Mouse (Mus musculus) MEL (cell line): ENCODE measurements at regions not wholly inside any gene's neighbourhood (a gene's known extent, or its start where the extent isn't known, plus 50 kb on each side); places are given as distances from the start of the nearest gene placed in this dataset.

Source experiments
- DNase-seq: peaks from one replicate; pipeline ENCODE4 v3.0.0; 2011; ENCODE audit warnings: low read depth, low spot score
- H3K27ac ChIP-seq: 2 replicates; pipeline ENCODE4 v1.5.1; 2012; ENCODE audit warnings: low read depth, mild to moderate bottlenecking, control low read depth, low read length, moderate library complexity; ENCODE audit not compliant: control insufficient read depth
- H3K27me3 ChIP-seq, 2 experiments: fragments of 150-350 bp in 1 of 2; sonication (generic) in 1 of 2; 2 replicates each; pipeline ENCODE4 v1.6.1; 2012; ENCODE audit warnings: low read length in 2 of 2, mild to moderate bottlenecking in 2 of 2, improper control_type of control experiment in 1 of 2, moderate library complexity in 1 of 2; ENCODE audit not compliant: insufficient read depth in 2 of 2, control insufficient read depth in 1 of 2
- H3K36me3 ChIP-seq, 2 experiments: 2 replicates each; pipeline ENCODE4 v1.6.1; 2012 to 2014; ENCODE audit warnings: low read length in 2 of 2, improper control_type of control experiment in 1 of 2, inconsistent platforms in 1 of 2, mild to moderate bottlenecking in 1 of 2; ENCODE audit not compliant: insufficient read depth in 2 of 2, control insufficient read depth in 1 of 2
- H3K4me1 ChIP-seq, 2 experiments: fragments of 150-350 bp in 1 of 2; sonication (generic) in 1 of 2; 2 replicates each; pipeline ENCODE4 v1.6.1; 2012; ENCODE audit warnings: low read length in 2 of 2, improper control_type of control experiment in 1 of 2, mild to moderate bottlenecking in 1 of 2; ENCODE audit not compliant: insufficient read depth in 2 of 2, control insufficient read depth in 1 of 2
- H3K4me3 ChIP-seq, 2 experiments: fragments of 150-350 bp in 1 of 2; sonication (generic) in 1 of 2; 2 replicates each; pipeline ENCODE4 v1.5.1; 2012; ENCODE audit warnings: low read depth in 2 of 2, low read length in 2 of 2, mild to moderate bottlenecking in 2 of 2, moderate library complexity in 2 of 2, control low read depth in 1 of 2, improper control_type of control experiment in 1 of 2; ENCODE audit not compliant: control insufficient read depth in 1 of 2, insufficient read depth in 1 of 2
- H3K79me2 ChIP-seq: 2 replicates; pipeline ENCODE4 v1.6.1; 2012; ENCODE audit warnings: mild to moderate bottlenecking, low read length, moderate library complexity; ENCODE audit not compliant: control insufficient read depth, poor library complexity, insufficient read depth
- H3K9ac ChIP-seq: 2 replicates; pipeline ENCODE4 v1.6.1; 2012; ENCODE audit warnings: low read depth, mild to moderate bottlenecking, control low read depth, low read length, moderate library complexity; ENCODE audit not compliant: control insufficient read depth, poor library complexity, severe bottlenecking
- H3K9me3 ChIP-seq: fragments of 150-350 bp; sonication (generic); replicated peaks from 2 replicates; pipeline ENCODE4 v1.6.1; 2012; ENCODE audit warnings: mild to moderate bottlenecking, low read length, improper control_type of control experiment, moderate library complexity; ENCODE audit not compliant: insufficient read depth
- BHLHE40 ChIP-seq: IDR thresholded peaks from 2 replicates; pipeline ENCODE4 v1.6.1; 2012; ENCODE audit warnings: low read depth, mild to moderate bottlenecking, inconsistent platforms, low read length, improper control_type of control experiment, borderline replicate concordance
- CHD1 ChIP-seq: IDR thresholded peaks from 2 replicates; pipeline ENCODE4 v1.6.1; 2012; ENCODE audit warnings: low read depth, mild to moderate bottlenecking, inconsistent platforms, low read length, improper control_type of control experiment
- CHD2 ChIP-seq: IDR thresholded peaks from 2 replicates; pipeline ENCODE4 v1.6.1; 2011; ENCODE audit warnings: low read length, improper control_type of control experiment
- CTCF ChIP-seq, 3 experiments: IDR thresholded peaks in 2 of 3; conservative IDR thresholded peaks in 1 of 3; 2 replicates each; pipeline ENCODE4 v1.5.1; 2011 to 2012; ENCODE audit warnings: low read length in 3 of 3, low read depth in 2 of 3, mild to moderate bottlenecking in 2 of 3, improper control_type of control experiment in 1 of 3, inconsistent platforms in 1 of 3, mixed read lengths in 1 of 3, moderate library complexity in 1 of 3; ENCODE audit not compliant: control insufficient read depth in 1 of 3, insufficient read depth in 1 of 3, poor library complexity in 1 of 3, severe bottlenecking in 1 of 3
- E2F4 ChIP-seq: IDR thresholded peaks from 2 replicates; pipeline ENCODE4 v1.6.1; 2011; ENCODE audit warnings: low read depth, low read length, improper control_type of control experiment, borderline replicate concordance
- ELF1 ChIP-seq: IDR thresholded peaks from 2 replicates; pipeline ENCODE4 v1.6.1; 2014; ENCODE audit warnings: low read depth, mild to moderate bottlenecking, inconsistent platforms, low read length, improper control_type of control experiment, moderate library complexity
- EP300 ChIP-seq, 2 experiments: IDR thresholded peaks; 2 replicates each; pipeline ENCODE4 v1.6.1; 2011; ENCODE audit warnings: improper control_type of control experiment in 2 of 2, low read length in 2 of 2, low read depth in 1 of 2, mild to moderate bottlenecking in 1 of 2
- GABPA ChIP-seq: IDR thresholded peaks from 2 replicates; pipeline ENCODE4 v1.6.1; 2012; ENCODE audit warnings: low read depth, mild to moderate bottlenecking, inconsistent platforms, low read length, improper control_type of control experiment, moderate library complexity
- GATA1 ChIP-seq: IDR thresholded peaks from 2 replicates; pipeline ENCODE4 v1.6.1; 2011; ENCODE audit warnings: low read depth, low read length, improper control_type of control experiment
- JUND ChIP-seq: IDR thresholded peaks from 2 replicates; pipeline ENCODE4 v1.6.1; 2011; ENCODE audit warnings: low read depth, mild to moderate bottlenecking, improper control_type of control experiment, low read length
- MAFK ChIP-seq: IDR thresholded peaks from 2 replicates; pipeline ENCODE4 v1.6.1; 2011; ENCODE audit warnings: low read depth, mild to moderate bottlenecking, low read length, improper control_type of control experiment, borderline replicate concordance
- MAZ ChIP-seq: IDR thresholded peaks from 2 replicates; pipeline ENCODE4 v1.6.1; 2012; ENCODE audit warnings: low read depth, mild to moderate bottlenecking, inconsistent platforms, low read length, improper control_type of control experiment
- MXI1 ChIP-seq: IDR thresholded peaks from 2 replicates; pipeline ENCODE4 v1.6.1; 2011; ENCODE audit warnings: mild to moderate bottlenecking, low read depth, low read length, improper control_type of control experiment
- MYC ChIP-seq: IDR thresholded peaks from 2 replicates; pipeline ENCODE4 v1.6.1; 2011; ENCODE audit warnings: low read depth, mild to moderate bottlenecking, low read length, improper control_type of control experiment, moderate library complexity
- POLR2A ChIP-seq, 2 experiments: IDR thresholded peaks; 2 replicates each; pipeline ENCODE4 v1.6.1; 2011 to 2012; ENCODE audit warnings: low read length in 2 of 2, mild to moderate bottlenecking in 2 of 2, control low read depth in 1 of 2, improper control_type of control experiment in 1 of 2, low read depth in 1 of 2, moderate library complexity in 1 of 2; ENCODE audit not compliant: control insufficient read depth in 1 of 2, insufficient read depth in 1 of 2, poor library complexity in 1 of 2
- POLR2AphosphoS2 ChIP-seq: IDR thresholded peaks from 2 replicates; pipeline ENCODE4 v1.6.1; 2011; ENCODE audit warnings: low read length, improper control_type of control experiment
- RAD21 ChIP-seq: IDR thresholded peaks from 2 replicates; pipeline ENCODE4 v1.6.1; 2011; ENCODE audit warnings: mild to moderate bottlenecking, low read depth, low read length, improper control_type of control experiment
- RCOR1 ChIP-seq: IDR thresholded peaks from 2 replicates; pipeline ENCODE4 v1.6.1; 2012; ENCODE audit warnings: low read depth, mild to moderate bottlenecking, inconsistent platforms, low read length, improper control_type of control experiment
- SIN3A ChIP-seq: IDR thresholded peaks from 2 replicates; pipeline ENCODE4 v1.6.1; 2012; ENCODE audit warnings: low read length, improper control_type of control experiment, inconsistent platforms
- TAL1 ChIP-seq: IDR thresholded peaks from 2 replicates; pipeline ENCODE4 v1.6.1; 2012; ENCODE audit warnings: mild to moderate bottlenecking, inconsistent platforms, low read length, moderate library complexity, mixed read lengths
- TBP ChIP-seq: IDR thresholded peaks from 2 replicates; pipeline ENCODE4 v1.8.0; 2011; ENCODE audit warnings: low read depth, low read length, improper control_type of control experiment
- TCF12 ChIP-seq: IDR thresholded peaks from 2 replicates; pipeline ENCODE4 v1.6.1; 2014; ENCODE audit warnings: low read depth, mild to moderate bottlenecking, inconsistent platforms, low read length, improper control_type of control experiment, moderate library complexity
- UBTF ChIP-seq: IDR thresholded peaks from 2 replicates; pipeline ENCODE4 v1.6.1; 2012; ENCODE audit warnings: low read depth, mild to moderate bottlenecking, inconsistent platforms, low read length, improper control_type of control experiment, moderate library complexity, borderline replicate concordance; ENCODE audit not compliant: insufficient read depth
- USF1 ChIP-seq: IDR thresholded peaks from 2 replicates; pipeline ENCODE4 v1.6.1; 2014; ENCODE audit warnings: low read depth, mild to moderate bottlenecking, inconsistent platforms, low read length, improper control_type of control experiment, moderate library complexity
- USF2 ChIP-seq, 2 experiments: IDR thresholded peaks; 2 replicates each; pipeline ENCODE4 v1.6.1; 2011 to 2012; ENCODE audit warnings: improper control_type of control experiment in 2 of 2, low read length in 2 of 2, borderline replicate concordance in 1 of 2, inconsistent platforms in 1 of 2, low read depth in 1 of 2, mild to moderate bottlenecking in 1 of 2; ENCODE audit not compliant: insufficient read depth in 1 of 2
- ZC3H11A ChIP-seq: IDR thresholded peaks from 2 replicates; pipeline ENCODE4 v1.6.1; 2012; ENCODE audit warnings: low read depth, mild to moderate bottlenecking, inconsistent platforms, low read length, improper control_type of control experiment
- ZKSCAN1 ChIP-seq: IDR thresholded peaks from 2 replicates; pipeline ENCODE4 v1.6.1; 2012; ENCODE audit warnings: low read depth, mild to moderate bottlenecking, inconsistent platforms, low read length, improper control_type of control experiment, moderate library complexity

GRCm38 (mm10) chr14:70839126-70839525 is 239.5 kb upstream of the Fam160b2 start:
- TF ChIP-seq MYC: no peak
- no peak for TF ChIP-seq MAFK
- Histone ChIP-seq H3K9ac (no peak overlapping the region), H3K36me3 (no peaks in the 10 kb centered on the region), H3K4me3 (no peak overlapping the region), H3K9me3 (no peaks in the 10 kb centered on the region), H3K79me2 (no peaks in the 10 kb centered on the region), H3K4me1 (no peaks in the 10 kb centered on the region), H3K27me3 (no peaks in the 10 kb centered on the region; a peak in 1 of 4 replicates), H3K27ac (no peak overlapping the region)
- no peak for DNase-seq

GRCm38 (mm10) chr14:70837528-70837927 is 237.9 kb upstream of the Fam160b2 start:
- Histone ChIP-seq H3K9me3 (no peaks in the 10 kb centered on the region), H3K9ac (no peak overlapping the region)
- DNase-seq: no peak
- no peak for TF ChIP-seq JUND
- TF ChIP-seq EP300 (IDR thresholded peaks at IDR 0.05; ENCODE audit: low read depth in 1 of 2, low read length in 2 of 2): no peak
- no peak for TF ChIP-seq CHD1
- no peak for TF ChIP-seq GABPA
- no peak for TF ChIP-seq POLR2A (IDR thresholded peaks at IDR 0.05; ENCODE audit: control insufficient read depth in 1 of 2, insufficient read depth in 1 of 2, low read depth in 1 of 2, low read length in 2 of 2, poor library complexity in 1 of 2)
- TF ChIP-seq TBP: no peak
- TF ChIP-seq ELF1: no peak
- TF ChIP-seq CTCF (IDR thresholded peaks at IDR 0.05 in 2 of 3, conservative IDR thresholded peaks at IDR 0.05 in 1 of 3; ENCODE audit: control insufficient read depth in 1 of 3, insufficient read depth in 1 of 3, low read depth in 2 of 3, low read length in 3 of 3, poor library complexity in 1 of 3, severe bottlenecking in 1 of 3): no peak
- no peak for TF ChIP-seq BHLHE40
- no peak for TF ChIP-seq MAFK
- TF ChIP-seq TCF12: no peak
- TF ChIP-seq RCOR1: no peak
- no peak for TF ChIP-seq MXI1
- TF ChIP-seq GATA1: no peak
- TF ChIP-seq TAL1: no peak
- no peak for TF ChIP-seq USF1
- TF ChIP-seq, all 39 proteins: peak for 0
- no peaks in the 10 kb centered on the region for H3K36me3 ChIP-seq
- no peaks in the 10 kb centered on the region; a peak in 1 of 4 replicates for H3K27me3 ChIP-seq
- H3K79me2 ChIP-seq: no peaks in the 10 kb centered on the region
- no peaks in the 10 kb centered on the region for H3K4me1 ChIP-seq
- H3K4me3 ChIP-seq: no peak overlapping the region
- no peak overlapping the region for H3K27ac ChIP-seq

DNA sequence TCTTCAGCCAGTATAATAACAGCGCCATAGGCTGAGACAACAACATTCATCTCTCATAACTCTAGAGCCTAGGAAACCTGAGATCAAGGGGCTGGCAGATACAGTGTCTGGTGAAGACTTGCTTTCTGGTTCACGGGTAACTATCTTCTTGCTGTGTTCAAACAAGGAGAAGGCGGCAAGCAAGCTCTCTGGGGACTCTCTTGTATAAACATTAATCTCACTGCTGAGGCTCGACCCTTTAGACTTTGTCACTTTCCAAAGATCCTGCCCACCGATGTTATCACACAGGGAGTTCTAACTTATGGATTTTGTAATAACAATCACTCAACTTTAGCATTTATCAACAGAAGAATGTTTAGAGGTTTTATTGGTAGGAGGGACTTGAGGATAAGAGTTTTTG is 233.6 kb upstream of the Fam160b2 start:
- no peak overlapping the region for H3K4me3 ChIP-seq
- no peaks in the 10 kb centered on the region for H3K4me1 ChIP-seq
- H3K9ac ChIP-seq: no peak overlapping the region
- H3K27me3 ChIP-seq: no peaks in the 10 kb centered on the region; a peak in 1 of 4 replicates
- H3K9me3 ChIP-seq: no peaks in the 10 kb centered on the region
- no peak for DNase-seq
- H3K27ac ChIP-seq: no peak overlapping the region
- H3K36me3 ChIP-seq: no peaks in the 10 kb centered on the region
- H3K79me2 ChIP-seq: no peaks in the 10 kb centered on the region
- no peak for TF ChIP-seq ZKSCAN1
- TF ChIP-seq CHD2: no peak
- TF ChIP-seq E2F4: no peak
- no peak for TF ChIP-seq MAFK
- no peak for TF ChIP-seq UBTF
- TF ChIP-seq POLR2AphosphoS2: no peak
- TF ChIP-seq TCF12: no peak
- no peak for TF ChIP-seq USF2 (IDR thresholded peaks at IDR 0.05; ENCODE audit: borderline replicate concordance in 1 of 2, insufficient read depth in 1 of 2, low read depth in 1 of 2, low read length in 2 of 2)
- no peak for TF ChIP-seq SIN3A
- TF ChIP-seq JUND: no peak
- no peak for TF ChIP-seq USF1
- no peak for TF ChIP-seq RAD21
- TF ChIP-seq MAZ: no peak
- TF ChIP-seq MYC: no peak
- no peak for TF ChIP-seq GABPA
- TF ChIP-seq TBP: no peak
- TF ChIP-seq ZC3H11A: no peak
- no peak for TF ChIP-seq GATA1
